ENCODE assay signal across 8 mouse cellular contexts in the genomic region with DNA sequence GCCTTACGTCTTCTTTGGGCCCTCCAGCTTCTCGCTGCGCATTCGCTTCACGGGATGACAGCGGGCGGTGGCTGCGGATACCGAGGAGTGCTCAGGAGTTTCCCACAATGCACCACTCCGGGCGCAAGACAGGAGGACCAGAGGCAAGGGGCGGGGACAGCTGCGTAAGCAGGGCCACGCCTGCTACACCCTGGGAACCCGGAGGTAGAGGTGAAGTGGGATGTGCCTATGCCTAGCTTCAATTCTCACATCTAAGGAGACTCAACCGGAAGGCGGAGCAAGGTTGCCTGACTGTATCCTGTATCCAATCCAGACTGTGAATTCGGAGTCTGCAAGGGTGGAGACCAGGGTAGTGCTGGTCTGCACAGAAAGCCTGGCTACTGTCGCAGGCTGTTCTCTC. TPM values are rescaled to one million over a fixed set of nuclear protein-coding genes. Genes with fewer than 3 reads are reported as not detected.
DNase-seq lines count a peak whose midpoint lies in the region; ATAC-seq and TF ChIP-seq lines count a peak whose summit lies in the region.

Cend1 (minus strand) TSS at position 182 of the 400 bp plus-strand sequence.

- H3K4me3 ChIP-seq in brown adipose tissue, adult 24 weeks (ENCODE audit: insufficient read depth, low read depth, low read length), result peak within 1 kb of the TSS; percentile 16; the same call in 1 of the 2 replicates
- H3K4me3 ChIP-seq in forebrain, embryonic 14.5 days (ENCODE audit: low read depth, low read length), result peak within 1 kb of the TSS; percentile 48
- peak within 1 kb of the TSS; percentile 46 for H3K4me3 ChIP-seq in hindbrain, postnatal 0 days (ENCODE audit: low read length)
- peak within 1 kb of the TSS; percentile 55 for H3K4me3 ChIP-seq in midbrain, embryonic 10.5 days

- peak; percentile 16; the same call in 1 of the 2 replicates for TF ChIP-seq CTCF in hindbrain, postnatal 0 days (IDR thresholded peaks at IDR 0.05; ENCODE audit: low read depth)

- H3K9me3 ChIP-seq in forebrain, embryonic 14.5 days (replicated peaks; ENCODE audit: control insufficient read depth, low read length), result no peaks in the 10 kb centered on the region
- H3K9me3 ChIP-seq in hindbrain, postnatal 0 days (ENCODE audit: low read length), result no peaks in the 10 kb centered on the region
- no peaks in the 10 kb centered on the region for H3K9me3 ChIP-seq in midbrain, embryonic 10.5 days (replicated peaks)

- ATAC-seq in forebrain, embryonic 14.5 days, result peak; percentile 87
- peak; percentile 80 for ATAC-seq in hindbrain, postnatal 0 days
- no peak for ATAC-seq in inflammation-experienced regulatory T-cells, adult 6 months

- no peak within 1 kb of the TSS for H3K27ac ChIP-seq in brown adipose tissue, adult 24 weeks (replicated peaks; ENCODE audit: low read depth, low read length)
- peak within 1 kb of the TSS; percentile 55; the same call in 1 of the 2 replicates for H3K27ac ChIP-seq in forebrain, embryonic 14.5 days (ENCODE audit: low read depth, low read length)
- peak within 1 kb of the TSS; percentile 88 for H3K27ac ChIP-seq in hindbrain, postnatal 0 days
- H3K27ac ChIP-seq in midbrain, embryonic 10.5 days (replicated peaks), result peak within 1 kb of the TSS; percentile 68

- H3K4me2 ChIP-seq in forebrain, embryonic 14.5 days (ENCODE audit: low read length), result peak within 1 kb of the TSS; percentile 85
- peak within 1 kb of the TSS; percentile 66 for H3K4me2 ChIP-seq in hindbrain, postnatal 0 days (ENCODE audit: low read depth, low read length)

- H3K9ac ChIP-seq in forebrain, embryonic 14.5 days (ENCODE audit: low read length), result peak within 1 kb of the TSS; percentile 79
- H3K9ac ChIP-seq in hindbrain, postnatal 0 days (replicated peaks; ENCODE audit: low read length), result peak within 1 kb of the TSS; percentile 72

- 1% methylated on average over 19 of the region's 19 CpGs for WGBS in forebrain, embryonic 14.5 days
- 2% methylated on average over 19 of the region's 19 CpGs for WGBS in hindbrain, postnatal 0 days
- WGBS in midbrain, embryonic 10.5 days, result 3% methylated on average over 19 of the region's 19 CpGs

- peaks cover 48% of the 10 kb centered on the region for H3K36me3 ChIP-seq in forebrain, embryonic 14.5 days (ENCODE audit: control insufficient read depth, insufficient read depth, low read length)
- H3K36me3 ChIP-seq in hindbrain, postnatal 0 days (ENCODE audit: insufficient read depth, low read length), result peaks cover 16% of the 10 kb centered on the region; the same call in 1 of the 2 replicates
- peaks cover 39% of the 10 kb centered on the region for H3K36me3 ChIP-seq in midbrain, embryonic 10.5 days

- peak; percentile 96 for DNase-seq in ES-CJ7 (ENCODE audit: low read depth, low spot score)
- DNase-seq in forebrain, embryonic 14.5 days (ENCODE audit: low spot score), result peak; percentile 91
- DNase-seq in hindbrain, postnatal 0 days (ENCODE audit: low spot score), result peak; percentile 90
- peak; percentile 91 to 93 for DNase-seq in left cerebral cortex, adult 9 months (ENCODE audit: low spot score in 2 of 2)
- peak; percentile 71 for DNase-seq in midbrain, embryonic 10.5 days (ENCODE audit: low spot score)
- DNase-seq in testis, postnatal 10 days (ENCODE audit: low spot score), result peak; percentile 68

- H3K4me1 ChIP-seq in brown adipose tissue, adult 24 weeks (ENCODE audit: control insufficient read depth, insufficient read depth, insufficient read length, low read length), result peaks cover 11% of the 10 kb centered on the region; the same call in 1 of the 2 replicates
- peaks cover 13% of the 10 kb centered on the region for H3K4me1 ChIP-seq in forebrain, embryonic 14.5 days (ENCODE audit: control insufficient read depth, insufficient read depth, low read length)
- peaks cover 11% of the 10 kb centered on the region; the same call in 1 of the 2 replicates for H3K4me1 ChIP-seq in hindbrain, postnatal 0 days (ENCODE audit: insufficient read depth, low read length)
- H3K4me1 ChIP-seq in midbrain, embryonic 10.5 days, result peaks cover 51% of the 10 kb centered on the region

- no peaks in the 10 kb centered on the region for H3K27me3 ChIP-seq in forebrain, embryonic 14.5 days (replicated peaks; ENCODE audit: control insufficient read depth, insufficient read depth, low read length)
- no peaks in the 10 kb centered on the region for H3K27me3 ChIP-seq in hindbrain, postnatal 0 days (ENCODE audit: insufficient read depth, low read length)
- H3K27me3 ChIP-seq in midbrain, embryonic 10.5 days (ENCODE audit: low read depth, poor library complexity, severe bottlenecking), result peaks cover 15% of the 10 kb centered on the region; the same call in 1 of the 2 replicates

RNA-seq across cellular contexts. Expression of gene Cend1, which starts in this region (rescaled TPM):
- 2.6 and 6.4 TPM in 2 replicates for polyA plus RNA-seq in brown adipose tissue, adult 24 weeks (2012; ENCODE audit: insufficient read depth, insufficient read length, missing spikeins)
- polyA plus RNA-seq in forebrain, embryonic 14.5 days (2014; fragmentation: Nextera tagmentation; extraction: Ambion mirVana), result 21.3 and 25.1 TPM in 2 replicates
- 208 and 246 TPM in 2 replicates for total RNA-seq in hindbrain, postnatal 0 days (2014; rRNA removed)
- 219 and 255 TPM in 2 replicates for polyA plus RNA-seq in hindbrain, postnatal 0 days (2015; fragmentation: Nextera tagmentation; extraction: Ambion mirVana)
- polyA plus RNA-seq in midbrain, embryonic 10.5 days (2016; fragmentation: Nextera tagmentation; extraction: Ambion mirVana), result 8.9 and 15.1 TPM in 2 replicates
- 1 to 10 TPM in 1 of 3 experiments, not detected in 2; 1.7 TPM for polyA plus RNA-seq in inflammation-experienced regulatory T-cells, adult 6 months (2017; shearing (Covaris generic))
